Mouse (Mus musculus): ENCODE data around the gene Dedd2. TPM values are rescaled to one million over a fixed set of nuclear protein-coding genes. Genes with fewer than 3 reads are reported as not detected.
A peak's percentile ranks its signal among the peaks of the same experiment; 100 is the strongest.

Gene Dedd2
- total and polyA plus RNA-seq, 2 experiments from 2014 or later: 9.5 to 33.8 TPM

GRCm38 (mm10) chr7:25248018-25248647, 27.7 kb upstream of the Dedd2 start:
- ATAC-seq (ENCODE audit: insufficient read depth, low read depth) (0 out of 2 replicates have a peak, but pooled peaks have one; percentile 6), DNase-seq (ENCODE audit: low spot score) (peak; percentile 84)
- H3K9ac ChIP-seq (replicated peaks; ENCODE audit: low read depth, low read length): peak overlapping the region; percentile 90
- H3K27ac ChIP-seq (ENCODE audit: low read depth): peak overlapping the region; percentile 97
- peak overlapping the region; percentile 90 for H3K4me2 ChIP-seq (ENCODE audit: low read depth, low read length)
- no peaks in the 10 kb centered on the region for H3K9me3 ChIP-seq (replicated peaks; ENCODE audit: control insufficient read depth, low read length)
- H3K4me3 ChIP-seq (ENCODE audit: low read depth, low read length): peak overlapping the region; percentile 89
- H3K4me1 ChIP-seq (ENCODE audit: control insufficient read depth, insufficient read depth): peaks cover 33% of the 10 kb centered on the region
- no peaks in the 10 kb centered on the region for H3K27me3 ChIP-seq (ENCODE audit: control insufficient read depth, insufficient read depth, low read length)
- 1% methylated on average over 18 of the region's 18 CpGs for WGBS
- TF ChIP-seq CTCF (IDR thresholded peaks at IDR 0.05; ENCODE audit: low read depth) (no peak), EP300 (IDR thresholded peaks at IDR 0.05; ENCODE audit: low read depth) (0 out of 2 replicates have a peak, but pooled peaks have one; percentile 24)
- H3K36me3 ChIP-seq (replicated peaks; ENCODE audit: control insufficient read depth, insufficient read depth, low read length): peaks cover 26% of the 10 kb centered on the region

GRCm38 (mm10) chr7:25247498-25247897, 27.1 kb upstream of the Dedd2 start:
- H3K4me2 ChIP-seq (ENCODE audit: low read depth, low read length): peak overlapping the region; percentile 90
- H3K36me3 ChIP-seq (replicated peaks; ENCODE audit: control insufficient read depth, insufficient read depth, low read length): peaks cover 32% of the 10 kb centered on the region
- WGBS: 8% methylated on average over 3 of the region's 3 CpGs
- peak overlapping the region; percentile 90 for H3K9ac ChIP-seq (replicated peaks; ENCODE audit: low read depth, low read length)
- H3K4me1 ChIP-seq (ENCODE audit: control insufficient read depth, insufficient read depth): peaks cover 33% of the 10 kb centered on the region
- no peaks in the 10 kb centered on the region for H3K9me3 ChIP-seq (replicated peaks; ENCODE audit: control insufficient read depth, low read length)
- DNase-seq (ENCODE audit: low spot score) (no peak), ATAC-seq (ENCODE audit: insufficient read depth, low read depth) (no peak)
- no peaks in the 10 kb centered on the region for H3K27me3 ChIP-seq (ENCODE audit: control insufficient read depth, insufficient read depth, low read length)
- peak overlapping the region; percentile 97 for H3K27ac ChIP-seq (ENCODE audit: low read depth)
- no peak for TF ChIP-seq EP300 (IDR thresholded peaks at IDR 0.05; ENCODE audit: low read depth)
- TF ChIP-seq CTCF (IDR thresholded peaks at IDR 0.05; ENCODE audit: low read depth): no peak
- H3K4me3 ChIP-seq (ENCODE audit: low read depth, low read length): peak overlapping the region; percentile 89

GRCm38 (mm10) chr7:25246759-25247137, 26.3 kb upstream of the Dedd2 start:
- WGBS: 13% methylated on average over 4 of the region's 4 CpGs
- Histone ChIP-seq H3K9me3 (replicated peaks; ENCODE audit: control insufficient read depth, low read length) (no peaks in the 10 kb centered on the region), H3K4me3 (ENCODE audit: low read depth, low read length) (peak overlapping the region; percentile 89), H3K27me3 (ENCODE audit: control insufficient read depth, insufficient read depth, low read length) (no peaks in the 10 kb centered on the region), H3K4me1 (ENCODE audit: control insufficient read depth, insufficient read depth) (peaks cover 33% of the 10 kb centered on the region), H3K9ac (replicated peaks; ENCODE audit: low read depth, low read length) (peak overlapping the region; percentile 40; the same call in 1 of the 2 replicates), H3K4me2 (ENCODE audit: low read depth, low read length) (peak overlapping the region; percentile 90), H3K27ac (ENCODE audit: low read depth) (peak overlapping the region; percentile 97), H3K36me3 (replicated peaks; ENCODE audit: control insufficient read depth, insufficient read depth, low read length) (peaks cover 35% of the 10 kb centered on the region)
- no peak for TF ChIP-seq CTCF (IDR thresholded peaks at IDR 0.05; ENCODE audit: low read depth)
- TF ChIP-seq EP300 (IDR thresholded peaks at IDR 0.05; ENCODE audit: low read depth): no peak
- no peak for DNase-seq (ENCODE audit: low spot score)
- no peak for ATAC-seq (ENCODE audit: insufficient read depth, low read depth)

GRCm38 (mm10) chr7:25246079-25246758, 25.8 kb upstream of the Dedd2 start:
- no peaks in the 10 kb centered on the region for H3K9me3 ChIP-seq (replicated peaks; ENCODE audit: control insufficient read depth, low read length)
- peak overlapping the region; percentile 97 for H3K27ac ChIP-seq (ENCODE audit: low read depth)
- H3K4me2 ChIP-seq (ENCODE audit: low read depth, low read length): peak overlapping the region; percentile 90
- peak overlapping the region; percentile 89 for H3K4me3 ChIP-seq (ENCODE audit: low read depth, low read length)
- TF ChIP-seq EP300 (IDR thresholded peaks at IDR 0.05; ENCODE audit: low read depth) (no peak), CTCF (IDR thresholded peaks at IDR 0.05; ENCODE audit: low read depth) (no peak)
- no peaks in the 10 kb centered on the region for H3K27me3 ChIP-seq (ENCODE audit: control insufficient read depth, insufficient read depth, low read length)
- ATAC-seq (ENCODE audit: insufficient read depth, low read depth) (no peak), DNase-seq (ENCODE audit: low spot score) (peak; percentile 39)
- H3K36me3 ChIP-seq (replicated peaks; ENCODE audit: control insufficient read depth, insufficient read depth, low read length): peaks cover 35% of the 10 kb centered on the region
- WGBS: 24% methylated on average over 20 of the region's 20 CpGs
- H3K9ac ChIP-seq (replicated peaks; ENCODE audit: low read depth, low read length): peak overlapping the region; percentile 40; the same call in 1 of the 2 replicates
- peaks cover 33% of the 10 kb centered on the region for H3K4me1 ChIP-seq (ENCODE audit: control insufficient read depth, insufficient read depth)

GRCm38 (mm10) chr7:25244562-25245369, 24.4 kb upstream of the Dedd2 start:
- Histone ChIP-seq H3K9me3 (replicated peaks; ENCODE audit: control insufficient read depth, low read length) (no peaks in the 10 kb centered on the region), H3K4me2 (ENCODE audit: low read depth, low read length) (no peak overlapping the region), H3K27ac (ENCODE audit: low read depth) (no peak overlapping the region), H3K36me3 (replicated peaks; ENCODE audit: control insufficient read depth, insufficient read depth, low read length) (peaks cover 35% of the 10 kb centered on the region), H3K27me3 (ENCODE audit: control insufficient read depth, insufficient read depth, low read length) (no peaks in the 10 kb centered on the region), H3K4me3 (ENCODE audit: low read depth, low read length) (no peak overlapping the region), H3K4me1 (ENCODE audit: control insufficient read depth, insufficient read depth) (peaks cover 33% of the 10 kb centered on the region), H3K9ac (replicated peaks; ENCODE audit: low read depth, low read length) (no peak overlapping the region)
- WGBS: 84% methylated on average over 30 of the region's 30 CpGs
- ATAC-seq (ENCODE audit: insufficient read depth, low read depth) (no peak), DNase-seq (ENCODE audit: low spot score) (no peak)
- no peak for TF ChIP-seq CTCF (IDR thresholded peaks at IDR 0.05; ENCODE audit: low read depth)
- TF ChIP-seq EP300 (IDR thresholded peaks at IDR 0.05; ENCODE audit: low read depth): no peak
